Mouse (Mus musculus) liver, postnatal 0 days (tissue): ENCODE data around the gene Chd9.

Source experiments
- CTCF ChIP-seq: sonication (generic); IDR thresholded peaks from 2 replicates; pipeline ENCODE4 v1.5.1; 2016; ENCODE audit warnings: antibody characterized with exemption, low read depth
- EP300 ChIP-seq: IDR thresholded peaks from 2 replicates; pipeline ENCODE4 v1.6.1; 2016; ENCODE audit warnings: antibody characterized with exemption, low read depth, mild to moderate bottlenecking

GRCm38 (mm10) chr8:90979295-90979694 lies 151.1 kb downstream of the Chd9 start:
- no peak for TF ChIP-seq CTCF
- no peak for TF ChIP-seq EP300
